Mouse (Mus musculus) forebrain, embryonic 12.5 days (tissue): ENCODE results near the gene Dock1. TPM values are rescaled to one million over a fixed set of nuclear protein-coding genes. Genes with fewer than 3 reads are reported as not detected.

ENCODE experiments used
- ATAC-seq: fragments of 200-750 bp; cut with Nextera tagmentation; 2 replicates; pipeline ENCODE4 v1.8.0; 2017; ENCODE audit warnings: moderate TSS enrichment; ENCODE audit not compliant: low FRiP score
- H3K27ac ChIP-seq: fragments of 300-500 bp; sonication (generic); 2 replicates; pipeline ENCODE4 v1.5.1; 2016; ENCODE audit warnings: mild to moderate bottlenecking
- H3K27me3 ChIP-seq: fragments of 300-500 bp; sonication (generic); 2 replicates; pipeline ENCODE4 v1.6.1; 2016; ENCODE audit warnings: mild to moderate bottlenecking
- H3K36me3 ChIP-seq: fragments of 300-500 bp; sonication (generic); replicated peaks from 2 replicates; pipeline ENCODE4 v1.6.1; 2016; ENCODE audit warnings: mild to moderate bottlenecking
- H3K4me1 ChIP-seq: fragments of 300-500 bp; sonication (generic); 2 replicates; pipeline ENCODE4 v1.6.1; 2016
- H3K4me2 ChIP-seq: fragments of 300-500 bp; sonication (generic); 2 replicates; pipeline ENCODE4 v1.6.1; 2016; ENCODE audit warnings: mild to moderate bottlenecking, moderate library complexity
- H3K4me3 ChIP-seq: fragments of 300-500 bp; sonication (generic); replicated peaks from 2 replicates; pipeline ENCODE4 v1.5.1; 2016; ENCODE audit warnings: mild to moderate bottlenecking
- H3K9ac ChIP-seq: fragments of 300-500 bp; sonication (generic); 2 replicates; pipeline ENCODE4 v1.6.1; 2016; ENCODE audit warnings: mild to moderate bottlenecking
- H3K9me3 ChIP-seq: fragments of 300-500 bp; sonication (generic); 2 replicates; pipeline ENCODE4 v1.6.1; 2016
- WGBS: fragments of 180-500 bp; shearing (Covaris S2); methylation state at CpG from one replicate; pipeline ENCODE4 v1.1.7; 2016; 5-methylcytosine and 5-hydroxymethylcytosine counted together
- polyA plus RNA-seq: library from polyadenylated mRNA; unstranded; fragments of >200 nt; fragmentation: Nextera tagmentation; extraction: Ambion mirVana; gene quantifications from 2 replicates; pipeline ENCODE4 v1.2.1, GENCODE M21; 2016

Gene Dock1
- polyA plus RNA-seq, 1 experiment from 2014 or later, result 24.4 TPM

DNA sequence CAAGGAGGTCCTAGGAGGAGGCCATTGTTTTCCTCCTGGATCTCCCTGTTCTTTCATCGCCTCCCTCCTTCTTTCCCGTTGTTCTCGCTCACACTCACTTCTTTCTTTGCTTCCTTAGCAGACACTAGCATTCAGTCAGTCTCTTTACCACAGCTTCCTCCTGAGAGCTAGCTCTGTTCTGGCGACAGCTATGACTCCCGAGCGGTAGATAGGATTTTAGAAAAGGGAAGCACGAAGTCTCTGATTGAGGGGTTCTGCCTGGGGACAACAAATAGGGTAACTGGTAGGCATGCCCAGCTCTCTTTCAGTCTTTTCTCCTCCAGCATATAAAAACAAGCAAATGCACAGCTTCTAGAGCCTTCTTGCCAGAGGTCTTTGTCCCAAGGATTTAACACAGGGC is 350.3 kb downstream of the Dock1 start:
- WGBS, result 80% methylated on average over 7 of the region's 7 CpGs

DNA sequence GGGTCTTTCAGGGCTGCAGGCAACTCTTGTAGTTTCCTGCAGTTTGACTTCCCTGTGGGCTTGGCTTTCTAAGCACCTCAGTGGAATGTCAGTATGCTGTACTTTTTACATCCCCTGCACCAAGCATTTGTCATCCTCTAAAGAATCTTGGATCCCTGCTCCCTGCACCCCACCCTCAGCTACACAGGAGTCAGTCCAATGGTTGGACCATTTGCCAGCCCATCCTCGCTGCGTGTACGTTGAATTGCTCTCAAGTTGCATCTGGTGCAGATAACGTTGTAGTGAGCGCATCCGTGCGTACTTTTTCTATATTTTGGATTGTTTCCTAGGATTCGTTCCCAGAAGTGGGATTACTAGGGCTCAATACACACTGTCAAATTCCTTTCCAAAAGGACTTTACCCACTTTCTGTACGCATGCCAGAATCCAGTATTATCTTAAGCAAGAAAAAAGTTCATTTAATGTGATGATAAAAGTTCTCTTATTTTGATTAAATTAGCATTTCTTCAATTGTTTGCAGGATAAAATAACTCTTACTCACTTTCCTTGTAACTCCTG is 351.2 kb downstream of the Dock1 start:
- 87% methylated on average over 9 of the region's 9 CpGs for WGBS
- ATAC-seq, result no peak
- no peak overlapping the region for H3K4me2 ChIP-seq

More for the DNA sequence above, 350.3 kb downstream of the Dock1 start:
- Histone ChIP-seq H3K4me3 (no peak overlapping the region), H3K27ac (no peak overlapping the region), H3K9ac (no peak overlapping the region), H3K4me2 (no peak overlapping the region), H3K9me3 (no peaks in the 10 kb centered on the region), H3K4me1 (peaks cover 5% of the 10 kb centered on the region), H3K27me3 (no peaks in the 10 kb centered on the region), H3K36me3 (no peaks in the 10 kb centered on the region)
- no peak for ATAC-seq

DNA sequence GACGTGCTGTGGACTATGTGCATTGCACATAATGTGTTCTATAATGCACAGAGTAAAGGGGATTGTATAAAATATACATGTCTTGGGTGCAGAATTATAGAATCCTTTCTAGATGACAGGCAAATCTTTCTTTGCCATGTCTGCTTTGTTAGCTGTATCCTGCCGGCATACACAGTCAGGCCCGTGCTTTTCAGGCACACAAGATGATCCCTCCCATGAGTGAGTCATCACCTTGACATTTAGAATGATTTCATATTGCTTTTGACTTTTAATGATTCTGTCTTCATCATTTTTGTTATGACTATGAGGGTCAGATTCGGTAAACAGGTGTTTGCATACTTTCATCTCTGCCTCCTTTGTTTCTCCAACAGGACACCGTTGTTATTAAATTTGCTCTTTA is 354.1 kb downstream of the Dock1 start:
- Histone ChIP-seq H3K27ac (no peak overlapping the region), H3K4me3 (no peak overlapping the region), H3K4me1 (no peaks in the 10 kb centered on the region), H3K9ac (no peak overlapping the region), H3K9me3 (no peaks in the 10 kb centered on the region), H3K27me3 (no peaks in the 10 kb centered on the region), H3K36me3 (no peaks in the 10 kb centered on the region), H3K4me2 (no peak overlapping the region)
- no peak for ATAC-seq
- WGBS, result 93% methylated on average over 5 of the region's 5 CpGs

More for the DNA sequence above, 351.2 kb downstream of the Dock1 start:
- H3K27ac ChIP-seq, result no peak overlapping the region
- peaks cover under 1% of the 10 kb centered on the region for H3K4me1 ChIP-seq
- no peaks in the 10 kb centered on the region for H3K36me3 ChIP-seq
- H3K9ac ChIP-seq, result no peak overlapping the region
- no peak overlapping the region for H3K4me3 ChIP-seq
- H3K27me3 ChIP-seq, result no peaks in the 10 kb centered on the region
- no peaks in the 10 kb centered on the region for H3K9me3 ChIP-seq

DNA sequence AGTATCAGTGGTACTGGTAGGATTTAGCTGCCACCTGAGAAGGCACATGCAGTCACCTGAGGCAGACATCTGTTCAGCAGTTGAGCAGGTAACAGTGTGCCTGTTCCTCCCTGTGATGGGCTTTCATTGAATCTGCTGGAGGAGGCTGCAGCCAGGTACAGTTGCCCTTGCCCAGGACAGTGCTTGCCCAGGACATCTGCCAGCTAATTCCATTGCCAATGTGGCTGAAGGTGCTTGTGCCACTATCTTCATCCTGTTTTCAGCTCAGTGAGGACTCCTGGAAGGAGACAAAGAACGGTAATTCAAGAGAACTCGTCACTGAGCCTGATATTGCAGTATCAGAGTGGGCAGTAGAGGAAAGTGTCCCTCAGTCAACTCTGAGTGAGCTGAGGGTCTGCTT is 358.3 kb downstream of the Dock1 start:
- no peak for ATAC-seq

DNA sequence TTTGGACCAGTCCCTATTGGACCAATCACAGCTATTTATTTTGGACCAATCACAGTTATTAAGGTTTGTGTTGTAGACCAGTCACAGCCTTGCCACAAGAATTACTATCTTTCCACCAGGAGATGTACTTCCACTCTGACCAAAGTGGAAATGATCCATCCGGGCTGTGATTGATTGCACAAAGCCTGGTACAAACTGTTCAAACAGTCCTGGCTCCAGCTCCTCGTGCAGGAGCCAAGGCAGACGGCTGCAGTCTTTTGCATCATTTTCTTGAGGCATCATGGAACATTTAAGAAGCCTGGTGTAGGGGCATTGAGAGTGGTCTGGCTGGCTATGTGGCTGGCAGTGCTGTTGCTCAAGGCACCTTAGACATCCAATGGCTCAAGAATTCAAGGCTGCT is 358.7 kb downstream of the Dock1 start:
- no peaks in the 10 kb centered on the region for H3K36me3 ChIP-seq
- peaks cover 4% of the 10 kb centered on the region; the same call in 1 of the 2 replicates for H3K4me1 ChIP-seq
- H3K4me3 ChIP-seq, result no peak overlapping the region
- H3K27ac ChIP-seq, result no peak overlapping the region
- H3K9ac ChIP-seq, result no peak overlapping the region
- no peaks in the 10 kb centered on the region for H3K9me3 ChIP-seq
- H3K27me3 ChIP-seq, result no peaks in the 10 kb centered on the region
- no peak overlapping the region for H3K4me2 ChIP-seq
- 89% methylated on average over 3 of the region's 3 CpGs for WGBS
- ATAC-seq, result no peak

More for the DNA sequence above, 358.3 kb downstream of the Dock1 start:
- peaks cover 4% of the 10 kb centered on the region; the same call in 1 of the 2 replicates for H3K4me1 ChIP-seq
- no peak overlapping the region for H3K4me3 ChIP-seq
- H3K9me3 ChIP-seq, result no peaks in the 10 kb centered on the region
- no peaks in the 10 kb centered on the region for H3K27me3 ChIP-seq
- H3K9ac ChIP-seq, result no peak overlapping the region
- 81% methylated on average over 2 of the region's 2 CpGs for WGBS
- no peak overlapping the region for H3K27ac ChIP-seq
- no peaks in the 10 kb centered on the region for H3K36me3 ChIP-seq
- no peak overlapping the region for H3K4me2 ChIP-seq

DNA sequence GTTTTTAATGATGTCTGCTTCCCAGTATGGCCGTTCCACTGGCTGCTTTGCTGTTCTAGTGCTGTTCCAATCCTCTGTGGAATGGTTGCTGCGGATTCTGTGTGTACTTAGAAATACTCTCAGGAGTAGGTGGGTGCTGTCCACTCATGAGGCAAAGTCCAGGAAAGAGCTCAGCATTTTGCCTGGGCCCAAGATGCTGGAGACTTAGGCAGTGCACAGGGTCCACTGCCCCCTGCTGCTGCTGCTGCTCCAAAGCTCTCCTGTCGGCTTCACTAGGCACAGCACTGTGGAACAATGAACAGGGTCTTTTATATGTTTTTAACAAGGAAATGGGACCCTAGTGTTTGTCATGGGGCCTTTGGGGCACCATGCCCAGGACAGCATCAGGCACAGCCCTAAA is 361.0 kb downstream of the Dock1 start:
- Histone ChIP-seq H3K9me3 (no peaks in the 10 kb centered on the region), H3K27ac (no peak overlapping the region), H3K4me3 (no peak overlapping the region), H3K36me3 (no peaks in the 10 kb centered on the region), H3K9ac (no peak overlapping the region), H3K4me2 (no peak overlapping the region), H3K27me3 (no peaks in the 10 kb centered on the region), H3K4me1 (peaks cover 4% of the 10 kb centered on the region; the same call in 1 of the 2 replicates)
- no peak for ATAC-seq
- WGBS, result 64% methylated on average over 3 of the region's 3 CpGs

DNA sequence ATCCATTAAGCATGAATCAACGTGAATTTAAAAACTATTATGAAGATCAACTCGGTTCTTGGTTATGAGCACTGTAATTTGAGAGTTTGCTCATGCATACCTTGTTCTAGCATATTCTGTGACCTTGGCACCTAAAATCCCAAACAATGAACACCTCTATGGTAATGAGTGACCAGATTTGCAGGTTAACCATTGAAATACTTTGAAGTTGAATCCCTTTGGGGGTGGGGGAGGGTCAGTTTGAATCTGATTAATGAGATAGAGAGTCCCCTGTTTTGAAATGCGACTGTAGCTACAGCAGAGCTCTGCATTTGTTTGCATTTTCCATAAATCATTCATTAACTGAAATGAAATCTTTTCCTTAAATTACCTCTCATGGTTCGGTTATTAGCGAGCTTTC is 364.4 kb downstream of the Dock1 start:
- Histone ChIP-seq H3K4me2 (no peak overlapping the region), H3K27ac (no peak overlapping the region), H3K27me3 (no peaks in the 10 kb centered on the region), H3K4me3 (no peak overlapping the region), H3K9me3 (no peaks in the 10 kb centered on the region), H3K4me1 (peaks cover 4% of the 10 kb centered on the region; the same call in 1 of the 2 replicates), H3K36me3 (no peaks in the 10 kb centered on the region), H3K9ac (no peak overlapping the region)
- no peak for ATAC-seq
- WGBS, result 86% methylated on average over 5 of the region's 5 CpGs

DNA sequence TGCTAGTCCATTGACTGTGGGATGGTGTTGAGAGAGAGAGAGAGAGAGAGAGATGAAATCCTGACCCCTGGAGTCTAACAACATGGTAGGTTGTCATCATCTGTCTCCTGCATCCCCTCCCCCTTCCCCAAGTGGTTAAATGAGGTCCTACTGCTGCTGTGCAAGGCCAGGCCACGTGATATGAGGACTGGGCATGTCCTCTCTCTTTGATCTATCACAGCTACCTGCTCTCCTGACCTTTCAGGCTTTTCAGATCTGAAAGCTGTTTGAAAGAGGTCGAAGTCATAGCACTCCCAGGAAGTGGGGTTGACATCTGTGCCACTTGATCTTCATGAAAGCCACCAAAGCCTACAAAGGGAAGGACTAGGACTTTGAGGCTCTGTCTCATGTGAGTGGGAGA is 365.2 kb downstream of the Dock1 start:
- Histone ChIP-seq H3K27me3 (no peaks in the 10 kb centered on the region), H3K36me3 (no peaks in the 10 kb centered on the region), H3K9ac (no peak overlapping the region), H3K4me2 (no peak overlapping the region), H3K4me3 (no peak overlapping the region), H3K9me3 (no peaks in the 10 kb centered on the region), H3K4me1 (peaks cover 4% of the 10 kb centered on the region; the same call in 1 of the 2 replicates), H3K27ac (no peak overlapping the region)
- no peak for ATAC-seq
- WGBS, result 72% methylated on average over 2 of the region's 2 CpGs

DNA sequence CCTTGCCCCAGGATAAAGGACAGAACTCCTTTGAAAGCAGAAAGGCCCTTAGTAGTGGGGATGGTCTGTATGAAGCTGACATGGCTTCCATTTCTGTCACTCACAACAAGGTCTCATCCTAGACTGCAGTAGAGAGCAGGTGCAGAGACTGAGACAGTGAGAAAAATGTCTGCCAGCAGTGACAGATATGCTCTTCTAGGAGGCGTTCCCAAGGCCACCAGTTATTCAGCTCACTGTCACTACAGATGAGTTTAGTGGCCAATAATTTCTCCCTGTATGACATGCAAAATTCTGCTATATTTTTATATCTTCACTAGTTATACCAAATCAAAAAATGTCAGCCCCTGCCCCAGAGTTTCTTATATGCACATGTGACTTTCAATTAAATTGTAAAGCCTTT is 368.5 kb downstream of the Dock1 start:
- no peak overlapping the region for H3K27ac ChIP-seq
- H3K27me3 ChIP-seq, result no peaks in the 10 kb centered on the region
- no peak overlapping the region for H3K4me2 ChIP-seq
- no peak overlapping the region for H3K4me3 ChIP-seq
- WGBS, result 82% methylated on average over 1 of the region's 1 CpGs
- ATAC-seq, result no peak
- H3K4me1 ChIP-seq, result no peaks in the 10 kb centered on the region
- H3K9ac ChIP-seq, result no peak overlapping the region
- no peaks in the 10 kb centered on the region for H3K9me3 ChIP-seq
- no peaks in the 10 kb centered on the region for H3K36me3 ChIP-seq

DNA sequence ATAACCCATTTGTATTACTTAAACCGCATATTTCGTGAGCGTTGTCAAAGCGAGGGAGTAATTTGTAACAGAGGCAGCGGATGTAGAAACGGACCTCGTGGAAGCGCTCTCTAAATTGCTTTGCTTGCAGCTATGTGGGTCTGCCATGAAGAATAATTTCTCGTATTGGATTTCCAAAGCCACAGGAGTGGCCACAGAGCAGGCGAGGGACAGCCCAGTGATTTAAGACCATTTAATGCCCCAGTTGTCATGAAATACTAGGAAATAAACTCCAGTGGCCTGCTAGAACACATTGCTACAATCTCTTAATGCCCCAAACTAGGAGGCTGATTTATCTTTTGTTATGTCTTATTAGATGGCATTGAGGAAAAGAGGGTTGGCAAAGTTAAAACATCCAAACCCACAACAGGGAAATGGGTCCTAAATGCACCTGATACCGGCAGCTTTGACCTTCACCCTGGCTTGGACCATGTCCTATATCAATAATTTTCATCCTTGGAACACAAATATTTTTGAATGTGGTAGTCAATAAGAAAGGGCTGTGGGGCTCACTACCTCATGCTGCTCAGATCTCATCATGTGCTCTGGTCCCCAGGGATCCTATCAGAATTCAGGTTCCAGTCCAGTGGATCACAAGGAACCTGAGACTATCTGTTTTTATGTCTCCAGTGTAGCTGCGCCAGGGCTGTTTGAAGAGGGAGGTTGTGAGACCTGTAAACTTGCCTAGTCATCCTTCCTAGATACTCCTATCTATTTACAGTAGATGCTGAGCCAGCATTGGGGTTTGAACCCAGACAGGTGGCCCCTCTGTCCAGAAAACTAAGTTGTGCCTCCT is 373.7 kb downstream of the Dock1 start:
- Histone ChIP-seq H3K4me1 (no peaks in the 10 kb centered on the region), H3K27me3 (no peaks in the 10 kb centered on the region), H3K4me3 (no peak overlapping the region), H3K9ac (no peak overlapping the region), H3K27ac (no peak overlapping the region), H3K9me3 (no peaks in the 10 kb centered on the region), H3K36me3 (no peaks in the 10 kb centered on the region), H3K4me2 (no peak overlapping the region)
- 91% methylated on average over 12 of the region's 12 CpGs for WGBS
- ATAC-seq, result no peak

DNA sequence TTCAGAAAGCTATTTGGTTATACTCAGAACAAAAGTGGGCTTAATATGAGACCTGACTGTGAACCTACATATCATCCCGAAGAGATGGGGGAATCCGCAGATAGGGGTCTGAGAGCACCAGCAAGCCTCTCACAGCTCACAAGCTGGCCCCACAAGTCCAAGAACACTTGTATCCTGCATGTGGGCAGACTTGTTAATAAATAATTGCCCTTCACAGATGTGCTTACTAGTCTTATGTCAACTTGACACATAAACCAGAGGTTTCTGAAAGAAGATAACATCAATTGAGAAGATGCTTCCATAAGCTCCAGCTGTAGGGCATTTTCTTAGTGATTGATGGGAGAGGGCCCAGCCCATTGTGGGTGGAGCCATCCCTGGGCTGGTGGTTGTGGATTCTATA is 379.0 kb downstream of the Dock1 start:
- no peak overlapping the region for H3K4me2 ChIP-seq
- no peak overlapping the region for H3K9ac ChIP-seq
- no peaks in the 10 kb centered on the region for H3K27me3 ChIP-seq
- H3K27ac ChIP-seq, result no peak overlapping the region
- H3K4me1 ChIP-seq, result no peaks in the 10 kb centered on the region
- 88% methylated on average over 2 of the region's 2 CpGs for WGBS
- H3K36me3 ChIP-seq, result no peaks in the 10 kb centered on the region
- ATAC-seq, result no peak
- no peak overlapping the region for H3K4me3 ChIP-seq
- no peaks in the 10 kb centered on the region for H3K9me3 ChIP-seq

DNA sequence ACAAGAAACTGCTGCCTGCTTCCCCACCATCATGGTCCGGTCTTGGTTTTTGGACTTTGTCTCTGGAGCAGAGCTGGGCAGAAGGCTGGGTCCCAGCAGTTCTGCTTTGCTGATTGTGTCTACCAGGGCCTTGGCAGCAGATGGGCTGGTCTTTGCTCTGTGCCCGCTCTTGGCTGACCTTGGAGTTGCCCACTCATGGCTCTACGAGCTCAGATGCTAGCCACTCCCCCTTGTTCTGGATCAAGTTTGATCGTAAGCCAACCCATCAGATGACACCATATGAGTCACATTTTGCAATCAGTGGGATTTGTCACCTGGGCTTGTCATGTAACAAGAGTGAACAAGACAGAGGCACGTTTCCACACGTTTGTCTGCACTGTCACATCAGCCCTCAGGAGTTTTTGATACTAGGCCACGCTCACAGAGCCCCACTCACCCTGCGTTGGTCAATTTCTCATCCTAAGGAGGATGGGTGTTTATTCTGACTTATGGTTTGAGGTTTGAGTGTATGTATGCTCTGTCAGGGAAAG is 382.8 kb downstream of the Dock1 start:
- Histone ChIP-seq H3K27ac (no peak overlapping the region), H3K4me2 (no peak overlapping the region), H3K27me3 (no peaks in the 10 kb centered on the region), H3K9me3 (no peaks in the 10 kb centered on the region), H3K4me3 (no peak overlapping the region), H3K4me1 (no peaks in the 10 kb centered on the region), H3K36me3 (no peaks in the 10 kb centered on the region), H3K9ac (no peak overlapping the region)
- WGBS, result 90% methylated on average over 8 of the region's 8 CpGs
- no peak for ATAC-seq

DNA sequence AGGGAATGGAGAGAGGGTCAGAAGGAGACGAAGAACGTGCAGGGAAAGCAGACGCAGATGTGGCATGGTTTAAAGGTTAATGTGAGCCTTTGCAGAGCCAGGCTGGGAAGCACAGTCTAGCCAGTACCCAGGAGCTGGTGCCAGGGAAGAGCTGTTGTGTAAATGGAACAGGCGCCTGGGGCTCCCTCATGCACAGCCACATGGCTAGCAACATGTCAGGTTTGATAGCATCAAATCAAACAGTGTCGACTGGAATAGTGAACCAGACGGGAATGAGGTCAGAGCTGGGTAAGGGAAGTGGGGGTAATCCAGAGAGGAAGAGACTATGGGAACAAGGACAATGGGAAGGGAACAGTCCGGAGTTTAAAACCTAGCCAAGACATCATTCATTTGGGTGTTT is 384.2 kb downstream of the Dock1 start:
- Histone ChIP-seq H3K9me3 (no peaks in the 10 kb centered on the region), H3K4me1 (no peaks in the 10 kb centered on the region), H3K27me3 (no peaks in the 10 kb centered on the region), H3K4me2 (no peak overlapping the region), H3K36me3 (no peaks in the 10 kb centered on the region), H3K9ac (no peak overlapping the region), H3K4me3 (no peak overlapping the region), H3K27ac (no peak overlapping the region)
- ATAC-seq, result no peak
- 89% methylated on average over 7 of the region's 7 CpGs for WGBS
